Mouse (Mus musculus) urinary bladder, postnatal 10 days (tissue): ENCODE results near the gene Gpc4.

Source experiments
- DNase-seq: peaks from one replicate; pipeline ENCODE4 v3.0.0; 2022; ENCODE audit warnings: low spot score

The Gpc4 gene

DNA sequence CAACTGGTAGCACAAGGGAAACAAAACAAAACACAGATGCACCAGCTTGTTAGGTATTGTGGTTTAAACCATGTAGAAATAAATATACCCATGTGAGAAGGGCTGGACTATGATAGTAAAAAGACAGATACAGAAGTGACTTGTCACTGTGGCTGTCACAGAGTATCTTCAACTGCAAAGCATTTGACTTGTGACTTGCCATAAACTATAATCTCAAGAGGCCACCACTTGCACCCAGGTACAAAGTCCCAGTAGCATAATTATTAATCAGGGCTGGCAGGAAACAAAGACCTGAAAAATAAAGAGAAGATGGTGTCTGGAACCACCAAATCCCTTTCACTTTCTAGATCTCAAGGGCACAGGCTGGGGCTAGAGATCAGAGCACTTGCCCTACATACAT is 19.5 kb downstream of the Gpc4 start:
- DNase-seq = no peak

DNA sequence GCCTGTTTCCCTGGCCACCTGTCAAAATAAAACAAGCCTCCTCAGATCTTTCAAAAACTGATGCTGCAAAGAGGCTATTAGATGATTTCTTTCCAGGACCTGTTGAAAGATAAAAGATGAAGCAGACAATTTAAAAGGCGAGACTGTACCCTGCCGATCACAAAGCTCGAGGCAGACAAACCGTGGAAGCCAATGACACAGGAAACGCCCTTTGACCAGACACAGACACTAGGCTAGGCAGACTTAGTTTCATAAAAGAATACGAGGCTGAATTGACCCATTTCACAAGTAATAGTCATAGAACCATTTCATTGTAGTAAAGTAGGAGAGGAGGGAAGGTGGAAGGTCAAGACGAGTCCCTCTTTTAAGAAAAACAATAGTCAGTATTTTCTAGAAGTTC is 20.6 kb downstream of the Gpc4 start:
- DNase-seq = no peak

DNA sequence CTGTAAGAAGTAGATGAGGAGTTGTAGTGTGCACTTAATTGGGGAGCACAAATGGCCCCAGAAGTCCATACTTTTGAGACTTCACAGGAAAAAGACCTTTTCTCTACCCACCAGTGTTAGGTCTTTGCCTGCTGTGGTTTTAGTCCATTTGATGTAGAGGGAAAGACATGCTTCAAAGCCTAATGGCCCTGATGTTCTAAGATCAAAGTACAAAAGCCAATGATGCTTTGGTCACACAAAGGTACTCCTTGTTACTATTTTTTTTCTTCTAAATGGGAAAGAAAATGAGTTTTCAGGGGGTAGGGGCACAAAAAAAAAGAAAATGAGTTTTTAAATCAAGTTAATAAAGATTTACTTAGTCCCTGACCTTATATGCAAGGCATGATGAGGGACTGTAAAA is 24.7 kb downstream of the Gpc4 start:
- DNase-seq = no peak

DNA sequence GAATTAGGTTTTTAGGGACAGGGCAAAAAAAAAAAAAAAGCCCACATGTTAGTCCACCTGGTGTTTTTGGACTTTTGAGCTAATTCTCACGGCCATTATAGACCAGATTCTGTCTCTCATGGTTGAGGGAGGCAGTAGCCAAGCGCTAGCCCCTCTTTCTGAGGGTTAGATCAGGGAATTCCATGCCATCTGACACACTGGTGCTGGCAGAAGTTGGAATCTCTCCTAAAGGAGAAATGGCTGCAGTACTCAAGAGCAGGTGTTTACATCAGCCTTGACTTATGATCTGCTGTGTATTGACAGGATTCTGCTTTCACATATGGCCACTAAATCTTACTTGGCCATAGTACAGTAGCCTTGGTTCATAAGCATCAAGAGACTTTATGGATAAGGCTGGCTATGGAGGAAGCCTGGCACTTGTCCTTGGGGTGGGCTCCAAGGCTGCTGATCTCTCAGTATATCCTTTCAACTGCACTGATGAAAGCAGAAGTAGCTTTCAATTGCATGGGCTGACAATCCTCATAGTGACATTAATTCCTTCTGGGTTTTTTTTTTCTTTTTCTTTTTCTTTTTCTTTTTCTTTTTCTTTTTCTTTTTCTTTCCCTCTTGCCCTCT is 26.5 kb downstream of the Gpc4 start:
- no peak for DNase-seq

DNA sequence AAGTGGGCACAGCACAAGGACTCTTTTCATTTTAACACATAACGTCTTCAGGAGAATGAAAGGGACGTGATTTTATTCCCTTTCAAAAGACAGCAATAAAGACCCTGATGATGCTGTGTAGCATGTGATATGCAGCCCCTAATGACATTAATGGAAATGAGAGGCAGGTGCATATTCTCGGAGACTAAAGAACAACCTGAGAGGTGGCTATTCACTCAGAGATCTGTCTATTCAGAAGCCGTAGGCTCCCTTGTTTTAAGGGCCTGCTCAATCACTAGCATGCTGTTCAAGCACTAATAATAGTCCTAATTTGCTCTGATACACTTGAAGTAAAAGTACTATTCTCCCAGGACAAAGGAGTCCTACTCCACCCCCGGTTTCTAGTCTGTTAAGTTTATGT is 27.0 kb downstream of the Gpc4 start:
- DNase-seq = no peak

GRCm38 (mm10) chrX:52136525-52136924 is 28.5 kb downstream of the Gpc4 start:
- no peak for DNase-seq

DNA sequence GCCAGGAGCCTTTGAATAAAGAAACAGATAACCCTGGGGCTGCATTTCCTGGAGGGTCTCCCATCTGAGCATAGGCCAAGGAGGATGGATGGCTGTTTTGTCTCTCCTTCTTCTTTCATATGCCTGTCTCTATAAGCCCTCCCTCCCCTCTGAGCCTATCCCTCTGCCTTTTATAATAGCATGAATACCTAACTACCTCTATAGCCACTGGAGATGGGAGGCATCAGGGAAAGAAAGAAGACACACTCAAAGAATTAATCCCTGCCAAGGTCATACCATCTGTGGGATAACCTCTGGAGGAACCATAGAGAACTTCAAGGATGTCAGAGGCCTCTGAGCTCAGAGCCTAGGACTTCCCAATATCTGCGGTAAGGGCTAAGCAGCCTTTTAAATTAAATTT is 35.4 kb downstream of the Gpc4 start:
- DNase-seq = no peak

DNA sequence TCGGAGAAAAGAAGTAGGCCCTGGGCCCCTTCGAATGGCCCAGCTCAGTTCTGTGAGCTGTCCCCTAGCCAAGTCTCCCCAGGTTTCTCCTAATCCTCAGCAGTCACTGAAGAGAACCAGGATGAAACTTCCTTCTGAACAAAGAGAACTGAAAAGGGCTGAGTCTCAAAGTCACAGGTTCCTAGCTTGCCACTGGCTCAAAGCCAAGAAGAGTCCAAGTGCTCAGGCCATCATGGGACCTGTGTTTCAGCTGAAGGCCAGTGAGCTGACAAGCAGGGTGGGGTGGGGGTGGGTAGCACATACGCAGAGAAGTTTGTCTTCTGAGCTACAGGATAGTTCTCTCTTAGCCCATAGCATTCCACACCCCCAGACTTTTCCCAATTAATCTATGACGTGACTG is 36.3 kb downstream of the Gpc4 start:
- no peak for DNase-seq

DNA sequence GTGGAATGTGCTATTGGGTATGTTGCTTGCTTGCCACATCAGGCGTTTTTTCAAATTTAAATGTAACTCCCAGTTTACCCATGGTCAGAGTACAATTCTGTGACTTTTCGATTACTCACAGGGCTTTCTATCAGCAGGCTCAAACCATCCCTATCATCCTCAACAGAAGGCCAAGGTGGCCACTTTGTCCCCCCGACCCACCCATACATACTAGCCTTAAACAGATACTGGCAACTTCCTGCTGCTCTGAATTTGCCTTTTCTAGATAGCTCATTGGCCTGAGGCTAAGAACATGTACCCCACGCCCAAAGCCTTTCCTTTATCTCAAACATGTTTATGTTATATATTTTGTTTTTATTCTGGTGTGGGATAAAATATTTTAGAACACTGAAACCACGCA is 51.4 kb downstream of the Gpc4 start:
- no peak for DNase-seq

- DNase-seq = no peak
These were observed 55.4 kb downstream of the Gpc4 start for GRCm38 (mm10) chrX:52109663-52110062.

DNA sequence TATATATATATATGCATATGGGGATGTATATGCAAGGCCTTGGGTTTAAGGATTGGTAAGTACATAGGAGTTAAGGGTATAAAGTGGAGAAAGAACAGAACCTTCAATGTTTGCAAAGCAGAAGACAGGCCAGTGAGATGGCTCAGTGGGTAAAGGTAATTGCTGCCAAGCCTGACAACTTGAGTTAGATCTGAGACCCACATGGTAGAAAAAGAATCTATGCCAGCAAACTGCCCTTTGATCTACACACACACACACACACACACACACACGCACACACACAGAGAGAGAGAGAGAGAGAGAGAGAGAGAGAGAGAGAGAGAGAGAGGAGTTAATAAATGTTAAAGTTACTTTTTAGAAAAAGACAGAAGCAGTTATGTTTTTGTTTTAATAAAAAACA is 56.1 kb downstream of the Gpc4 start:
- no peak for DNase-seq

DNA sequence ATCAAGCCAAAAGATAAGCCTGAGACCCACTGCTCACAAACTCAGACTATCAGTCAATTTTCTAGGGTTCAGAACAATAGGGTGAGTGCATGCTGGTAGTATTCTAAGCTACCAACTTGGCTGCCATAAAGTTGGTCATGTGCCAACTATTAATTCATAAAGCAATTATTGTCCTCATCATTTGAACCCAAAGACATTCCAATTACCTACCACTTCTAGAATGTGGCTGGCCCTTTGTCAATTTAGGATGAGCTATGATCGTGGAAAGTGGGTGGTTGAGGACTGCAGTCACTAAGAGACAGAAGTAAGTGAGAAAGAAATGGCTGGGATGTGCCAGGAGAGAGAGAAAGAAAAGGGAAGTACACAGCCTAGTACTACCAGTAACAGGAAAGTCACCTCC is 61.3 kb downstream of the Gpc4 start:
- no peak for DNase-seq

- no peak for DNase-seq
These were observed 63.1 kb downstream of the Gpc4 start for GRCm38 (mm10) chrX:52101940-52102339.

GRCm38 (mm10) chrX:52101445-52101844 is 63.6 kb downstream of the Gpc4 start:
- DNase-seq = no peak

DNA sequence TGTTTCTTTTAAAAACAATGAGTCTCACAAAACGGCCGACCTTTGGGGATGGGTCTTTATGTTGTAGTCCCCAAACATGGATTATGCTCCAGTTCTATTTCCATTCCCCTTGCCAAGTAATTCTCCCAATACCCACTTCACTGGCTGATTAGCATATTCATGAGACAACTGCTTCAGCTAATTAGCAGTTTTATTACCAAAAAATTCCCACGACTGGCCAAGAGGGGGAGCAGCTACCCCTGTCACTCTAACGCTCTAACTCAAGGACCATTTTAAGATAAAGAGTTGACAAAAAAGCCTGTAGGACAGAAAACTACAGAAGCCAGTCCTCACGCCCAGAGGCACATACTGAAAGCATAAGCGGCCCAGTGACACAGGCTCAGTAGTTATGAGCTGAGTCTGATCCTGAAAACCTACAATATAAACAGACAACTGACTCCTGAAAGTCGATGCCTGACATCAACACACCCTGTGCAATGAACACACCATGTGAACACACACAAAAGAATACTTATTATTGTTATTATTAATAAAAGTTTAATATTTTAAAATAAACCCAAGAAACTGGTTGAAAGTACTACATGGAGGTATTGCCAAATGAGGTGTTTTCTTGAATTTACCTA is 77.2 kb downstream of the Gpc4 start:
- no peak for DNase-seq

- no peak for DNase-seq
These were observed 78.0 kb downstream of the Gpc4 start for GRCm38 (mm10) chrX:52086885-52087573.

GRCm38 (mm10) chrX:52083557-52083956 is 81.5 kb downstream of the Gpc4 start:
- no peak for DNase-seq

GRCm38 (mm10) chrX:52072410-52072809 is 92.6 kb downstream of the Gpc4 start:
- DNase-seq = no peak

DNA sequence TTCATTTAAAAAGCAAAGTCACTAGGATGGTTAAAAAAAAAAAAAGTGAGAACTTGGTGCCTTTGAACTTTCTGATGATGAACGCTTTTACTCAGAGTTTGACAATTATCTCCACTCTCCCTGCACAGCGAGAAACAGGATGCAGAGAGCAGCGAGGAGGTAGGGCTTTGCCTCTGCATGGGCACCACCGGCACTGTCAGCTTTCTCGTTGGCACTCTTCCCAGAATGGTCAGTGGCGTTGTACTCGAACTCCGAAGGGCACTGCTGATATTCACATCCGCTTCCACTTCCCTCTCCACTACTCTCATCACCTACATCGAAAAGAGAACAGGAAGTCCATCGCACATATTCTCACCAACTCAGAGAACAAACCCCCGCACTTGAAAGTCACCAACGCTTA is 111.6 kb downstream of the Gpc4 start:
- no peak for DNase-seq

GRCm38 (mm10) chrX:52052011-52052410 is 113.0 kb downstream of the Gpc4 start:
- no peak for DNase-seq

DNA sequence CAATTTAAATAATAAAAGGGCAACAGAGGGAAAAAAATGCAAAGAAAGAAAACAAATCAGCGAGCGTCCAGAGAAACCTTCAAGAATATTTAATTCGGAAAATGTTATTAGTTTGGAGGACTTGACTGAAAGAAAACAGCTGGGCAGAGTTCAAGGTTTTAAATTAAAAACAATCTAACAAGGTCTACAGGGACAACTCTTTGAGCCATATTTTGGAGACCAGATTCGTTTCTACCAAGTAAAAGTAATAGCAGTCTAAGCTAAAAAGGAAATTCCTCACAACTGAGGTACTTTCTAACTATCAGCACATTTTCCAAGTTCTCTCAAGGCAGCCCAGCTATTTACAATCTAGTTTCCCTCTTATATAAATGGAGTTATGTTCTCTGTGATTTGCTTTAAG is 114.1 kb downstream of the Gpc4 start:
- no peak for DNase-seq

DNA sequence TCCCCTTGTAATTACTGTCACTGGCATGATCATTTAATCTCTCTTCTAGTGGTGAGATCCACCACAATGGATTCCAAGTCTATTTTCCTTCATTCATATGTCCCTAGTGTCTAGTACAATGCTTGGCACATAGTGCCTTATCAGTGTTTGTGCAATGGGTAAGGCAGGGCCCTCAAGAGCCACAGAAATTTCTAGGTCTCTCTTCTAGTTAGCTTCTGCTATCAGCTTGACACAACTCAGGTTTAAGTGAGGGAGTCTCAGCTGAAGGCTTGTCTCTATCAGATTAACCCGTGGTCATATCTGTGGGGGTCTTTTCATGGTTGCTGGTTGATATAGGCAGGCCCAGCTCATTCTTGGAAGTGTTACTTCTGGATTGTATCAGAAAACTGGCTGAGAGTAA is 125.2 kb downstream of the Gpc4 start:
- DNase-seq = no peak

DNA sequence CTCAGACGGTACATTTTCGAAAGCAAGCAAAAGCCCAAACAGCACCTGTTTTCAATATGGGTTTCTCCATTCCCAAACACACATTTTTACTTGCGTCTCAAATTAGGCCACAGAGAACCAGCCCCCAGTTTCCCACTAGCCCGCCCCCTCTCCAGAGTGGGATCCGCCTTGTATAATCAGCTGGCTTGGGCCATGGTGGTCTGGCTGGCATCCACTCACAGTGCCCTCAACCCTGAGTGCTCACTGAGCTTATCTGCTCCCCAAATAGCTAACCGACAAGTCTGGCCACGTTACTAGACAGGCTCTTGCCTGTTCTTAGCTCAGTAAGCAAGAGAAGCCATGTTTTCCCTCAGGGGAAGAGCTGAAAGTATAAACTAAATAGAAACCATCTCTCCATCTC is 134.9 kb downstream of the Gpc4 start:
- no peak for DNase-seq

DNA sequence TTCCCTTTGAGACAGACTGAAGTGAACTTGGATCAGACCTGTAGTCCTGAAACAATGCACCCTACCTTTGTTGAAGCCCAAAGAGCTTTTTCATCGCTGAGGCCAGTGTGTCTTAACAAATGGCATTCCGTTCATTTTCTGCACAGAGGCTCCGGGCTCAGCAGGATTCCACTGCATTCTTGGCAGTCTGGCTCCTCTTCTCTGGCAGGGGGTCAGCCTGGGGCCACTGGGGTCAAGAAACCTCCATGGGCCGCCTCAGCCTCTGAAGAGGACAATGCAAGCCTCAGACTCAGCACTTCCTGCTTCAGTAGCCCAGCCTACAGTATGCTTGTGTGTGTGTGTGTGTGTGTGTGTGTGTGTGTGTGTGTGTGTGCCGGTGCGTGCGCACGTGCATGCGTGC is 147.4 kb downstream of the Gpc4 start:
- no peak for DNase-seq
